Mouse (Mus musculus) hindbrain, postnatal 0 days (tissue): ENCODE measurements at regions not wholly inside any gene's neighbourhood (a gene's known extent, or its start where the extent isn't known, plus 50 kb on each side); places are given as distances from the start of the nearest gene placed in this dataset.

Experiments
- ATAC-seq: fragments of 200-750 bp; cut with Nextera tagmentation; 2 replicates; pipeline ENCODE4 v1.8.0; 2017; ENCODE audit warnings: mild to moderate bottlenecking, moderate TSS enrichment, moderate library complexity
- DNase-seq: peaks from one replicate; pipeline ENCODE4 v3.0.0-alpha.2; 2015; ENCODE audit warnings: low spot score
- H3K27ac ChIP-seq: fragments of 300-500 bp; sonication (generic); 2 replicates; pipeline ENCODE4 v1.5.1; 2014; ENCODE audit warnings: mild to moderate bottlenecking
- H3K27me3 ChIP-seq: fragments of 300-500 bp; sonication (generic); 2 replicates; pipeline ENCODE4 v1.6.1; 2014; ENCODE audit warnings: low read length, mixed read lengths; ENCODE audit not compliant: insufficient read depth
- H3K36me3 ChIP-seq: fragments of 300-500 bp; sonication (generic); 2 replicates; pipeline ENCODE4 v1.6.1; 2014; ENCODE audit warnings: low read length, mixed read lengths; ENCODE audit not compliant: insufficient read depth
- H3K4me1 ChIP-seq: fragments of 300-500 bp; sonication (generic); 2 replicates; pipeline ENCODE4 v1.6.1; 2014; ENCODE audit warnings: antibody characterized with exemption, low read length, mixed read lengths; ENCODE audit not compliant: insufficient read depth
- H3K4me2 ChIP-seq: fragments of 300-500 bp; sonication (generic); 2 replicates; pipeline ENCODE4 v1.6.1; 2014; ENCODE audit warnings: low read depth, mild to moderate bottlenecking, low read length, moderate library complexity, mixed read lengths
- H3K4me3 ChIP-seq: fragments of 300-500 bp; sonication (generic); 2 replicates; pipeline ENCODE4 v1.5.1; 2014; ENCODE audit warnings: low read length
- H3K9ac ChIP-seq: fragments of 300-500 bp; sonication (generic); replicated peaks from 2 replicates; pipeline ENCODE4 v1.6.1; 2014; ENCODE audit warnings: mild to moderate bottlenecking, low read length, moderate library complexity, mixed read lengths
- H3K9me3 ChIP-seq: fragments of 300-500 bp; sonication (generic); 2 replicates; pipeline ENCODE4 v1.6.1; 2016; ENCODE audit warnings: low read length, mixed read lengths
- CTCF ChIP-seq: IDR thresholded peaks from 2 replicates; pipeline ENCODE4 v1.5.1; 2016; ENCODE audit warnings: antibody characterized with exemption, control low read depth, low read depth
- WGBS: fragments of 180-500 bp; shearing (Covaris S2); extraction: QIAGEN DNeasy Blood & Tissue Kit; methylation state at CpG from one replicate; pipeline ENCODE4 v1.1.7; 2014; 5-methylcytosine and 5-hydroxymethylcytosine counted together

DNA sequence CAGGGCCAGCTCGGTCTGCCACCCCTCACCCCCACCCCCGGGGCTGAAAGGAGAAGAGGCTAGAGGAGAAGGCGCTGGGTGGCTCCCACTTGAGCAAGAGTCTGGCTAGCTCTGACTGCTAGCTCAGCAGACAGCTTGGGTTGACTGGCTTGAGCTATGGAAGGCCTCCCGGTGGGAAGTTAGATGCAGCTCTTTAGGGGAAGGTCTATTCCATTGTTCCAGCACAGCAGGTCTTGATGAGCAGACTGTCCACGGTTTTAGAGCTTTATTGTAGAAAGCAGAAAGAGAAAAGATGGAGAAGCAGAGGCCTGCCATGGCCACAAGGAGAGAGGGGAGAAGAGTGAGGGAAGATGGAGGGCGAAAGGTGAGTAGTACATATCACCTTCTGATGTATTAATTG is 190.9 kb upstream of the Col8a1 start:
- no peaks in the 10 kb centered on the region for H3K27me3 ChIP-seq
- WGBS, result 23% methylated on average over 6 of the region's 6 CpGs
- H3K9ac ChIP-seq, result no peak overlapping the region
- H3K9me3 ChIP-seq, result no peaks in the 10 kb centered on the region
- H3K27ac ChIP-seq, result no peak overlapping the region
- H3K36me3 ChIP-seq, result no peaks in the 10 kb centered on the region
- no peak overlapping the region for H3K4me3 ChIP-seq
- no peaks in the 10 kb centered on the region for H3K4me1 ChIP-seq
- TF ChIP-seq CTCF, result no peak
- no peak for ATAC-seq
- no peak for DNase-seq
- no peak overlapping the region for H3K4me2 ChIP-seq

DNA sequence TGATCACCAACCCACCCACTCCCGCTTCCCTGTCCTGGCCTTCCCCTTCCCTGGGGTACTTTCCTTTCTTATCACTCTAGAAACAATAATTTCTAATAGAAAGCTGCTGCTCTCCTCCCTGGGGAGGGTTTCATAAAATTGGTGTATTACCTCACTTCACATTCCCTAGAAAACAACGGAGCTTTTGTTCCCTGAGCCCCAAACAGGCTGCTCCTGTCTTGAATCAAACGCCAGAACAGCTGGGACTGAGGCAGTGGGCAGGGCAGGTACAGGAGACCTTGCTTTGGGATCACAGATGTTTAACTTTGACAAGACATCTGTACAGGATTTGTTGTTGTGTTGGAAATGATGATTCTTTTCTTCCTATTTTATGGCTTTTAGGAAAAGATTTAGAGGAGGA is 192.8 kb upstream of the Col8a1 start:
- DNase-seq, result no peak
- ATAC-seq, result no peak
- Histone ChIP-seq H3K9me3 (no peaks in the 10 kb centered on the region), H3K4me3 (no peak overlapping the region), H3K27me3 (no peaks in the 10 kb centered on the region), H3K36me3 (no peaks in the 10 kb centered on the region), H3K27ac (no peak overlapping the region), H3K9ac (no peak overlapping the region), H3K4me2 (no peak overlapping the region), H3K4me1 (no peaks in the 10 kb centered on the region)
- 47% methylated on average over 3 of the region's 3 CpGs for WGBS
- no peak for TF ChIP-seq CTCF

- TF ChIP-seq CTCF, result no peak
- Histone ChIP-seq H3K27me3 (no peaks in the 10 kb centered on the region), H3K27ac (no peak overlapping the region), H3K9me3 (no peaks in the 10 kb centered on the region), H3K4me2 (no peak overlapping the region), H3K4me3 (no peak overlapping the region), H3K4me1 (no peaks in the 10 kb centered on the region), H3K9ac (no peak overlapping the region), H3K36me3 (no peaks in the 10 kb centered on the region)
- DNase-seq (no peak), ATAC-seq (no peak)
- 85% methylated on average over 3 of the region's 3 CpGs for WGBS
Measured at GRCm38 (mm10) chr16:57949680-57950079, 195.1 kb upstream of the Col8a1 start.

DNA sequence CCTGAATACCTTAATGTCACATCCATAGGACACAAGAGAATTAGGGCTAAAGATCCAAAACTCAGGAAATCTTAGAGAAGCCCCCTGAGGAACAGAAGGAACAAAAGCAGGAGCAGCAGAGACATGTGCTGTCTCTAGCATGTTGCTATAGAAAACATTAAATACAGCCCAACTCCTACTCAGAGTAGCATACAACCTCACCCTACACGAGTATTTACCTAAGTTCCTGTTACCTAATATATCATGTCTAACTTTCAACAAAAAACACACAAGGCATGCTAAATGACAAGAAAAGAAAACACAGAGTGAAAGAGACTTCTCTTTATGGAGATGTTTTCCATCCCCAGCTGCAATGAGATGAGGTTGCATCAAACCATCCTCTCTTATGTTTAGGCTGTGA is 216.4 kb upstream of the Col8a1 start:
- Histone ChIP-seq H3K9me3 (no peaks in the 10 kb centered on the region), H3K4me3 (no peak overlapping the region), H3K4me2 (no peak overlapping the region), H3K27me3 (no peaks in the 10 kb centered on the region), H3K36me3 (no peaks in the 10 kb centered on the region), H3K27ac (no peak overlapping the region), H3K4me1 (no peaks in the 10 kb centered on the region), H3K9ac (no peak overlapping the region)
- no peak for ATAC-seq
- TF ChIP-seq CTCF, result no peak
- no peak for DNase-seq
- WGBS, result 80% methylated on average over 1 of the region's 1 CpGs

GRCm38 (mm10) chr16:57984111-57984510 is 229.6 kb upstream of the Col8a1 start:
- Histone ChIP-seq H3K4me2 (no peak overlapping the region), H3K9me3 (no peaks in the 10 kb centered on the region), H3K9ac (no peak overlapping the region), H3K4me3 (no peak overlapping the region), H3K4me1 (no peaks in the 10 kb centered on the region), H3K27me3 (no peaks in the 10 kb centered on the region), H3K36me3 (no peaks in the 10 kb centered on the region), H3K27ac (no peak overlapping the region)
- WGBS, result 74% methylated on average over 5 of the region's 5 CpGs
- no peak for DNase-seq
- no peak for ATAC-seq
- TF ChIP-seq CTCF, result no peak

DNA sequence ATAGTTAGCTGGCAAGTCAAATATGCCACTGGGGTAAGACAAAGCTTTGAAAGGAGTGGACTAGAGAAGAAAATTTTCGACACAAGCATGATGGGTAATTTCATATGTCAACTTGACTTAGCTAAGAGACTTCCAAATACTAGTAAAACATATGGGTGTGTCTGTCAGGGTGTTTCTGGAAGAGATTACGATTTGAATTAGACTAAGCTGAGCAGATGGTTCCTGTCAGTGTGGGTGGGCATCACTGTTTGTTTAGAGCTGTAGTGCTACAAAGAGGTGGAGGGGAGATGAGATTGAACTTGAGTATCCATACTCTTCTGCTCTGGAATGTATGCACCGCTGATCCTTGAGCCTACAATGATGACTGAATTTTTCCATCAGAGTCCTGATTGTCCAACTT is 251.2 kb upstream of the Col8a1 start:
- no peak for TF ChIP-seq CTCF
- H3K4me3 ChIP-seq, result no peak overlapping the region
- no peaks in the 10 kb centered on the region for H3K4me1 ChIP-seq
- ATAC-seq (no peak), DNase-seq (no peak)
- no peak overlapping the region for H3K4me2 ChIP-seq
- 75% methylated on average over 3 of the region's 3 CpGs for WGBS
- no peaks in the 10 kb centered on the region for H3K9me3 ChIP-seq
- H3K36me3 ChIP-seq, result no peaks in the 10 kb centered on the region
- no peaks in the 10 kb centered on the region for H3K27me3 ChIP-seq
- H3K27ac ChIP-seq, result no peak overlapping the region
- H3K9ac ChIP-seq, result no peak overlapping the region

- no peak for TF ChIP-seq CTCF
- no peaks in the 10 kb centered on the region for H3K36me3 ChIP-seq
- ATAC-seq (no peak), DNase-seq (no peak)
- H3K27me3 ChIP-seq, result no peaks in the 10 kb centered on the region
- no peaks in the 10 kb centered on the region for H3K4me1 ChIP-seq
- H3K9me3 ChIP-seq, result no peaks in the 10 kb centered on the region
- no peak overlapping the region for H3K9ac ChIP-seq
- no peak overlapping the region for H3K27ac ChIP-seq
- no peak overlapping the region for H3K4me2 ChIP-seq
- WGBS, result 91% methylated on average over 1 of the region's 1 CpGs
- no peak overlapping the region for H3K4me3 ChIP-seq
Measured at GRCm38 (mm10) chr16:58013557-58013956, 259.0 kb upstream of the Col8a1 start.
